ENCODE assay signal across 20 mouse cellular contexts in genomic region chr1:58089316-58089715, GRCm38 (mm10). TPM values are rescaled to one million over a fixed set of nuclear protein-coding genes. Genes with fewer than 3 reads are reported as not detected.
DNase-seq lines count a peak whose midpoint lies in the region; ATAC-seq and TF ChIP-seq lines count a peak whose summit lies in the region.
"Had no signal": no experiment of that assay in that cellular context is flagged by ENCODE, and none has a peak within 500 bp of the region (broad histone marks: within the 10 kb centered on the region; RNA-seq: fewer than 3 reads in every experiment).

No protein-coding gene starts in this region.

- H3K4me3 ChIP-seq in hindbrain, postnatal 0 days (ENCODE audit: low read length), result no peak overlapping the region
- no peak overlapping the region for H3K4me3 ChIP-seq in hindbrain, embryonic 14.5 days (replicated peaks; ENCODE audit: low read length)
- H3K4me3 ChIP-seq in testis, adult 2 months (ENCODE audit: control insufficient read depth, low read depth, low read length), result no peak overlapping the region
- H3K4me3 ChIP-seq: erythroblast, embryonic 14.5 days; heart, embryonic 15.5 days; limb, embryonic 10.5 days; liver, embryonic 15.5 days; neural tube, embryonic 12.5 days had no signal

- TF ChIP-seq CTCF in hindbrain, postnatal 0 days (IDR thresholded peaks at IDR 0.05; ENCODE audit: low read depth), result 0 out of 2 replicates have a peak, but pooled peaks have one; percentile 12
- no peak for TF ChIP-seq CTCF in testis, adult 2 months (IDR thresholded peaks at IDR 0.05; ENCODE audit: control insufficient read depth, insufficient read depth, insufficient replicate concordance, low read depth, low read length)

- no peak for TF ChIP-seq POLR2A in testis, adult 2 months (IDR thresholded peaks at IDR 0.05; ENCODE audit: control insufficient read depth, low read depth, low read length)

- H3K36me3 ChIP-seq in hindbrain, postnatal 0 days (ENCODE audit: insufficient read depth, low read length), result no peaks in the 10 kb centered on the region
- H3K36me3 ChIP-seq in hindbrain, embryonic 14.5 days (replicated peaks; ENCODE audit: control insufficient read depth, insufficient read depth), result no peaks in the 10 kb centered on the region
- H3K36me3 ChIP-seq in testis, adult 2 months (ENCODE audit: control insufficient read depth, insufficient read depth, low read length), result no peaks in the 10 kb centered on the region
- H3K36me3 ChIP-seq: heart, embryonic 15.5 days; limb, embryonic 10.5 days; liver, embryonic 15.5 days; neural tube, embryonic 12.5 days had no signal

- no peak overlapping the region for H3K9ac ChIP-seq in hindbrain, postnatal 0 days (replicated peaks; ENCODE audit: low read length)
- H3K9ac ChIP-seq in hindbrain, embryonic 14.5 days, result no peak overlapping the region
- H3K9ac ChIP-seq: heart, embryonic 15.5 days; liver, embryonic 15.5 days; neural tube, embryonic 12.5 days had no signal

- WGBS in hindbrain, postnatal 0 days, result 57% methylated on average over 5 of the region's 5 CpGs
- 76% methylated on average over 5 of the region's 5 CpGs for WGBS in hindbrain, embryonic 14.5 days

- peak; percentile 58 for DNase-seq in adrenal gland, adult 2 months
- DNase-seq in adrenal gland, postnatal 25 days, result no peak
- no peak for DNase-seq in hindbrain, postnatal 0 days (ENCODE audit: low spot score)
- DNase-seq in hindbrain, embryonic 14.5 days (ENCODE audit: low spot score), result no peak
- no peak for DNase-seq in testis, postnatal 10 days (ENCODE audit: low spot score)
- peak; percentile 49 for DNase-seq in testis, postnatal 14 days (ENCODE audit: low spot score)
- DNase-seq in left cerebral cortex, adult 8-10 months (ENCODE audit: low spot score in 2 of 2), result no peak
- DNase-seq: cerebellum, adult 9-10 months; kidney, adult 8-10 months; thymus, postnatal 14 days had no signal

- no peak overlapping the region for H3K27ac ChIP-seq in hindbrain, postnatal 0 days
- no peak overlapping the region for H3K27ac ChIP-seq in hindbrain, embryonic 14.5 days
- peak overlapping the region; percentile 39 for H3K27ac ChIP-seq in testis, adult 2 months (ENCODE audit: control insufficient read depth, insufficient read depth, low read depth, low read length)
- H3K27ac ChIP-seq: heart, embryonic 15.5 days; limb, embryonic 10.5 days; liver, embryonic 15.5 days; neural tube, embryonic 12.5 days had no signal

- no peaks in the 10 kb centered on the region for H3K27me3 ChIP-seq in hindbrain, postnatal 0 days (ENCODE audit: insufficient read depth, low read length)
- H3K27me3 ChIP-seq in hindbrain, embryonic 14.5 days (ENCODE audit: control insufficient read depth, insufficient read depth, low read length), result no peaks in the 10 kb centered on the region
- H3K27me3 ChIP-seq in testis, adult 2 months (ENCODE audit: control insufficient read depth, insufficient read depth, low read length), result no peaks in the 10 kb centered on the region
- H3K27me3 ChIP-seq: CH12.LX; heart, embryonic 15.5 days; liver, embryonic 15.5 days; neural tube, embryonic 12.5 days had no signal

- no peak overlapping the region for H3K4me2 ChIP-seq in hindbrain, postnatal 0 days (ENCODE audit: low read depth, low read length)
- no peak overlapping the region for H3K4me2 ChIP-seq in hindbrain, embryonic 14.5 days (replicated peaks)
- H3K4me2 ChIP-seq: heart, embryonic 15.5 days; liver, embryonic 15.5 days; neural tube, embryonic 12.5 days had no signal

- no peaks in the 10 kb centered on the region for H3K4me1 ChIP-seq in hindbrain, postnatal 0 days (ENCODE audit: insufficient read depth, low read length)
- no peaks in the 10 kb centered on the region for H3K4me1 ChIP-seq in hindbrain, embryonic 14.5 days (replicated peaks; ENCODE audit: control insufficient read depth, insufficient read depth, low read length)
- no peaks in the 10 kb centered on the region for H3K4me1 ChIP-seq in testis, adult 2 months (ENCODE audit: control insufficient read depth, insufficient read depth, low read length)
- H3K4me1 ChIP-seq: heart, embryonic 15.5 days; limb, embryonic 10.5 days; liver, embryonic 15.5 days; neural tube, embryonic 12.5 days had no signal

- ATAC-seq in hindbrain, postnatal 0 days, result no peak
- no peak for ATAC-seq in hindbrain, embryonic 14.5 days (ENCODE audit: low FRiP score)
- ATAC-seq: forebrain, embryonic 16.5 days; hindbrain, embryonic 16.5 days; midbrain, embryonic 16.5 days had no signal

- no peaks in the 10 kb centered on the region for H3K9me3 ChIP-seq in hindbrain, postnatal 0 days (ENCODE audit: low read length)
- H3K9me3 ChIP-seq in hindbrain, embryonic 14.5 days (ENCODE audit: control insufficient read depth, low read length), result no peaks in the 10 kb centered on the region
- H3K9me3 ChIP-seq: heart, embryonic 15.5 days; limb, embryonic 10.5 days; liver, embryonic 15.5 days; neural tube, embryonic 12.5 days had no signal

RNA-seq across cellular contexts. Expression of gene Aox3, which starts 23.6 kb away (rescaled TPM):
- 1 to 10 TPM; 4.2 to 9.4 TPM for total RNA-seq in adrenal gland, adult 2 months (2021)
- polyA plus RNA-seq in adrenal gland, adult 2 months (2012; rRNA removed), result 0.42 and 0.55 TPM in 2 replicates
- total RNA-seq in adrenal gland, postnatal 25 days (2021), result 3.3 and 6.4 TPM in 2 replicates
- total RNA-seq in hindbrain, postnatal 0 days (2014; rRNA removed), result 0.78 and 2.0 TPM in 2 replicates
- polyA plus RNA-seq in hindbrain, postnatal 0 days (2015; fragmentation: Nextera tagmentation; extraction: Ambion mirVana), result 0.78 and 1.1 TPM in 2 replicates
- 0.31 and 0.32 TPM in 2 replicates for polyA plus RNA-seq in hindbrain, embryonic 14.5 days (2014; fragmentation: Nextera tagmentation; extraction: Ambion mirVana)
- polyA plus RNA-seq in testis, adult 2 months (2012; rRNA removed), result 8.7 and 9.6 TPM in 2 replicates
- total RNA-seq in left cerebral cortex, adult 8-10 months (2022), result 1 to 10 TPM; 3.3 to 4.1 (median 3.9) TPM
- polyA plus RNA-seq: erythroblast, embryonic 14.5 days had no signal

RNA-seq across cellular contexts. Expression of gene Aox1, which starts 59.6 kb away (rescaled TPM):
- 10 to 100 TPM; 35.1 to 58.0 TPM for total RNA-seq in adrenal gland, adult 2 months (2021)
- 9.1 and 10.7 TPM in 2 replicates for polyA plus RNA-seq in adrenal gland, adult 2 months (2012; rRNA removed)
- total RNA-seq in adrenal gland, postnatal 25 days (2021), result 31.1 and 43.5 TPM in 2 replicates
- 0.65 and 0.89 TPM in 2 replicates for total RNA-seq in hindbrain, postnatal 0 days (2014; rRNA removed)
- polyA plus RNA-seq in hindbrain, postnatal 0 days (2015; fragmentation: Nextera tagmentation; extraction: Ambion mirVana), result 0.41 and 0.52 TPM in 2 replicates
- polyA plus RNA-seq in hindbrain, embryonic 14.5 days (2014; fragmentation: Nextera tagmentation; extraction: Ambion mirVana), result 0.21 and 0.31 TPM in 2 replicates
- polyA plus RNA-seq in testis, adult 2 months (2012; rRNA removed), result 2.7 and 3.3 TPM in 2 replicates
- 1 to 10 TPM; 3.9 to 4.9 (median 4.6) TPM for total RNA-seq in left cerebral cortex, adult 8-10 months (2022)
- polyA plus RNA-seq: erythroblast, embryonic 14.5 days had no signal

Comparison
In these comparisons a context has a peak if more than half of its experiments do, and no peak if none do; other contexts are left out.
1. DNase-seq: peak in adrenal gland, adult 2 months (single experiment) and testis, postnatal 14 days (single experiment); none in adrenal gland, postnatal 25 days (single experiment), hindbrain, postnatal 0 days (single experiment), hindbrain, embryonic 14.5 days (single experiment), testis, postnatal 10 days (single experiment) and left cerebral cortex, adult 8-10 months (0 of 2).